Mouse (Mus musculus): ENCODE measurements around the gene Arl15.
A peak's percentile ranks its signal among the peaks of the same experiment; 100 is the strongest.

Gene Arl15

DNA sequence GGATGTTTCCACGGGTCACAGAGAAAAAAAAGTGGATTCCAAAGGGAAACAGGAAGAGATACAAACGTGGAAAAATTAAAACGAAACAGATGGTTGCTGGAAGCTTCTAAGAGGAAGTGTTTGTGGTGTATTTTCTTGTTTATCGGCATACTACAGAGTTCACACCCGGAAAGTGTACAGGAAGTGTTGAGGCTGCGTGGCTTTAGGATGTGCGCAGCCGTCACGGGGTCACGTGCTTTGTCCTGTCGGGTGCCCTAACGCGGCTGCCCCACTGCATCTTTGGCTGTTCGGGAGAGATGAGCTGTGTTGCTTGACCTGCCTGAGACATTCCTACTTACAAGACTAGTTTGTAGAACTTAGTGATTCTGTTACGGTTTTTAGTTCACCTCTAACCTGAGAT, 76.1 kb downstream of the Arl15 start:
- peak; percentile 87 for DNase-seq (ENCODE audit: low read depth)

DNA sequence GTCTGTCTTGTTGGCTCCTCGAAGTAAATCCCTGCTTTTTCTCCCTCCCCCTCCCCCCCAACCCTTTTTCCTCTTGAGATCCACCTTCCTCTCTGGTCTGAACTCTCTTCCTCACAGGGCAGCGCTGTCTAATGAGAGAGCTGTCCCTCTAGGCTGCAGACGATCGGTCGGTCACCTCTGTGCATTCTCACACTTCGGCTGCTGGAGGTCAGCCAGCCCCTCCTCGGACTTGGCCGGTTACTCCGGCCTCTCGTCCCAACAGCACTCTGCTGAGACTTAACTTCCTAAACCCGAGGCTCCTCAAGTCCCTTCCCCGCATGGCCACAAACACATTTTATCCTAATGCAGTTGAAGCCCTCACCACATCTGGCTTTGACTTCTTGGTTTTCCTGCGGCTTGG, 77.5 kb downstream of the Arl15 start:
- DNase-seq (ENCODE audit: low read depth): peak; percentile 12

DNA sequence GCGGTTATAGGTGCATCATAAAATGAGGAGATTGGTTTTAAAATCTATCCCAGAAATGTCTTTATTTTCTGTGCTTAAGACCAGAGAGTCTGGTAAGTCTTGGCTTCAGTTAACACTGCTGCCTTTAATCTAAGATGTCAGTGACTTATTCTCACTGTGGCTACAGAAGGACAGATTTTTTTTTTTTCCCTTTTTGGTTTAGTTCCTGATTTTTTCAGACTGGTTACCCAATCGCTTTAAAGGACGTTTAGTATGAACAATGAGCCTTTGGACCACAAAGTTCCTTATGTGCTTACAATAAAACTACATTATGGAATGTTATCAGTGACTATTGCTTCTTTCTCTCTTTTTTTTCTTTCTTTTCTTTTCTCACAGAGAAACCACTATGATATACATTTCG, 81.4 kb downstream of the Arl15 start:
- DNase-seq (ENCODE audit: low read depth): no peak

DNA sequence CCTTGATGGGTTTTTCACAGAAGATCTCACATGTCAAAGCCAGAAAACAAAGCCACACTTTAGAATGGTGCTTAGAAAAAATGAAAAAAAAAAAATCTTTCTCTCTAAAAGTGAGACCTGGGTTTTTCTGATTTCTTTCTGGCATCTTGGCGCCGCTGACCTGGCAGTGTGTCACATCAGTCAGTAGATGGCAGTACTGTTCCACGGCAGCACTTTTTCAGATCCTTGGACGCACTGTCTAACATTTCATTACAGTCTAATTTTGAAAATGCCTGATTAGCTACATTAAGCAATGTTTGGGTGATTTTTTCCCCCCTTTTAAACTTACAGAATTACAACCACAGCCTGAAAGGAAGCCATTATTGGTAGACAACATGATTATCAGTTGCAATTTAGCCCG, 83.1 kb downstream of the Arl15 start:
- DNase-seq (ENCODE audit: low read depth): peak; percentile 79

DNA sequence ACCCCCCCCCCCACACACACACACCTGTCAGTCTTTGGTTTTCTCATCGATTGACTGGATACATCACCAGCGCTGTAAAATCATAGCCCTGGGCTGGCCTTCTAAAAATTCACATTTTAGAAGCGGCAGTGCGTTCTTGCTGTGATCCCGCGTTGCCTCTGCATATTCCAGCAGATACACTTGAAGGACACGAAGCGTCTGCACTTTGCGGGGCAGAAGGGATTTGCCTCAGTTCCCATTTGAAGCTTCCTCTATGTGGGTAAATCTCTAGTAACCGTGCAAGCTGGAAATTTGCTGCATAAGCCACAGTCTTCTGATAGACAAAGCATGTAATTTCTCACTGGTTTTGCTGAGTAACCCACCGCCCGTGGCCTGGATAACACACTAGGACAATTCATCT, 84.3 kb downstream of the Arl15 start:
- no peak for DNase-seq (ENCODE audit: low read depth)

DNA sequence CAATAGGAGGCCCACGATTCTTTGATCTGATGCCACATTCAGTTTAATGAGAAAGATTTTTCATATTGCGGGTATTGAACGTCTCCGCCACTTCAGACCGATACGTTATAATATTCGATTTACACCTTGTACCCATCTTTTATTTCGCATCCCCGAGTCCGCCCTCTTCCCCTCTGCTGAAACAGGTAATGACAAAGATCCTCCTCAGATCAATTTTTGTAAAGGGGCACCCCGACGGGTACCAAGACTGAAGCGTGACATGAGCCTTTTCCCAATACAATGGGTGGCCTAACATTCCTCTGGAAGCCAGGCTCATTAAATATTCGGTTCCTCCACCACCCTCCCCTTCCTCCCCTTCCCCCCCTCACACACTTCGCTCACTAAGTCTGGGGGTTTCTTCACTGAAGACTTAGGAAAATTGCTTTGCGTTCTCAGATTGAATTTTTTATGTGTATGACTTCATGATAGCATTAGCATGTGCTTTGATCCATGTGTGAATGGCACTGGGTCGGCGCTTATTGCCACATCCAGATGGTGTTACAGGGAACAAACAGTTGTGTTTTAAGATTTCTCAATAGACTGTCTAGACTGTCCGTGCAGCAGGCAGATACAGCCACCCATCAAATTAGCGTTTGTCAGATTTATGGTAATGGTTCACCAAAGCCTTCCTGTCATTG, 85.5 kb downstream of the Arl15 start:
- DNase-seq (ENCODE audit: low read depth): no peak

DNA sequence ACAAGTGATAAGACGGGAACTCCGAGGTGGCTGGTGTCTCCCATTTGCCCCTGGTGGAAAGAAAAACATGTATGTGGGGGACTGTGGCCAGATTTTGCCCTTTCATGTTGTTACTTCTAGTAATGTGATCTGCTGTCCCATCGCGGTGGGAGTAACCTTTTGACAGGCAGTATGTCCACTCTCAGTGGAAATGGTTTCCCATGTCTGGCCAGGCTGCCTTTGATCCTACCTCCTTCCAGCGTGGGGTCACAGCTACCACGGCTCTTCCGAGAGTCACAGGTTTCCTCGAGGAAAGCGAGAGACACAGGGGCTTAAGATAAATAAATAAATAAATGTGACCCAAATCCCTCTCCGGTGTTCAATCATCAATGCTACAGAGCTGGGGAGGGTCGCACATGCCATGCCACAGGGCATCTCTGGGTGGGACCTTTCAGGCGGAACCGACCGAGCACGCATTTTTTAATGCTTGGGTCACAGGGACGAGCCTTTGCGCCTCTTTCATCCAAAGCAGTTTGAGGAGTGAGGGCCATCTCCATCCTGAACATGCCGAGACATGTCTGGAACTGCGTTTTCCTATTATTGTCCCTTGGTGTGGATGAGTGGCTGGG, 86.4 kb downstream of the Arl15 start:
- no peak for DNase-seq (ENCODE audit: low read depth)

DNA sequence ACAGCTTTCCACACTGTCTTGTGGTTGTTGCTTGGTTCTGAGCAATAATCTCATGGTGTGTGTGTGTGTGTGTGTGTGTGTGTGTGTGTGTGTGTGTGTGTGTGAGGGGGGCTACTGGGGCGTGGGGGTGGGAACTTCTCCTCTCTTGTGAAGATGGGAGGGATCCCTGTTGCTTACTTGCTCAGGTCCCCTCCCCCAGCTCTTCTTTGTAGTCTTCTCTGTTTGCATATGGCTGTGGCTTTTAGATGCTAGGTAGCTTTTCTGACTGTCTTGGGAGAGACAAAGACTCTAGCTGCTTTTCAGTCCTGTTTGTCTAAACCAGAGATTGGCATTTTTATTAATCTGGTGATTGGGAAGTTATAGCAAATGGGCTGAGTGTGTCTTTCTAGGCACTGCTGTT, 88.7 kb downstream of the Arl15 start:
- no peak for DNase-seq (ENCODE audit: low read depth)

DNA sequence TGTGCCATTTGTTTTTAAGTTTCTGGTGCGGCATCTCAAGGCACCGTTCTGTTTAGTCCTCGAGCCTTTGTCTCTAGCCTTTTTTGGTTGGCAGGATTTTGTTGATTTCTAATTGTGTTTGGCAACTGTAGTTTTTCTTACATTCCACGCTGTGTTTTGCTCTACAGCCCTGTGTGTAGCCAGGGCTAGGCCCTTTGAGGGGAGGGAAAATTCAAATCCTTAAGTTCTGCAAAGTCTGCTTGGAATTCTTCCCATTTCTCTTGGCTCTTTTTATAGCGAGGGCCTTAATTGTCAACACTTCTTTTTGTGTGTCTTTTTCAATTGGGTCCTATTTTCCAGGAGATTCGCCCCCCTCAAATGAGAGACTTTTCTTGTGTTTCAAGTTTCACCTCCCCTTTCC, 92.8 kb downstream of the Arl15 start:
- no peak for DNase-seq (ENCODE audit: low read depth)

DNA sequence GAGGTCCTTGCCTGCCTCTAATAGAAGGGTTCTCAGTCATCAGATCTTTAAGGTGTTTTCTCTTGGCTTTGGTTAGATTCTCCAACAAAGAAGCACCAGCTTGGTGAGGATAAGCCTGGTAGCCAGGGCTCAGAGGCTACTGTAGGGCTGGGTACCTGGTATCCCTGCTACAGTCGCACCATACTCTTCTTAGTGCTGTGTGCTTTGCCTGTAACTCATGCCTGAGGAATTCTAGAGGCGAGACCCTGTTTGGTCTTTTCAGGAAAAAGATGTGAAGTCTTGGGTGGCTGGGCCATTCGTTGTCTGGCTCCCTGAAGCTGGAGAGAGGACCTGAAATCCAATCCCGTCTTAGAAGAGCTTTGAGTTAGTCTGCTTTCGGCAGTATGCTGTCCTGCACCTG, 93.8 kb downstream of the Arl15 start:
- no peak for DNase-seq (ENCODE audit: low read depth)

DNA sequence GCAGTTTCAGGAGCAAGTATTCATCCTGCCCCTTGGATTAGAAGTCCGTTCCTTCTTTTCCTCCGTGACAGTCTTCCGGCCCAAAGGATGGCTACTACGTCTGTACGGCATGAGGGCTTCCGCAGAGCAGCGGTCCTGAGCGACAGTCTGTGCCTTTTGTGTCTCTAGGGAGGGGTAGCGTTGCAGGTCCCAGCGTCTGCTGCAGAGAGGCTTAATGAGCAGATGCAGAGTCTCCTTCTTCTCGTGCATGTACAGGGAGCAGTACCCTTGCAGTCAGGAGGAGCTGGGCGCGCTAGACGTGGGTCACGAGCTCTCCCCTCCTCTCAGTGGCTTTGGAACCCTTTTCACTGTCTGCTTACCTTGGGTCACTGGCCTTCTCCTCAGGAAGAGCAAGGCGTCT, 94.4 kb downstream of the Arl15 start:
- no peak for DNase-seq (ENCODE audit: low read depth)

DNA sequence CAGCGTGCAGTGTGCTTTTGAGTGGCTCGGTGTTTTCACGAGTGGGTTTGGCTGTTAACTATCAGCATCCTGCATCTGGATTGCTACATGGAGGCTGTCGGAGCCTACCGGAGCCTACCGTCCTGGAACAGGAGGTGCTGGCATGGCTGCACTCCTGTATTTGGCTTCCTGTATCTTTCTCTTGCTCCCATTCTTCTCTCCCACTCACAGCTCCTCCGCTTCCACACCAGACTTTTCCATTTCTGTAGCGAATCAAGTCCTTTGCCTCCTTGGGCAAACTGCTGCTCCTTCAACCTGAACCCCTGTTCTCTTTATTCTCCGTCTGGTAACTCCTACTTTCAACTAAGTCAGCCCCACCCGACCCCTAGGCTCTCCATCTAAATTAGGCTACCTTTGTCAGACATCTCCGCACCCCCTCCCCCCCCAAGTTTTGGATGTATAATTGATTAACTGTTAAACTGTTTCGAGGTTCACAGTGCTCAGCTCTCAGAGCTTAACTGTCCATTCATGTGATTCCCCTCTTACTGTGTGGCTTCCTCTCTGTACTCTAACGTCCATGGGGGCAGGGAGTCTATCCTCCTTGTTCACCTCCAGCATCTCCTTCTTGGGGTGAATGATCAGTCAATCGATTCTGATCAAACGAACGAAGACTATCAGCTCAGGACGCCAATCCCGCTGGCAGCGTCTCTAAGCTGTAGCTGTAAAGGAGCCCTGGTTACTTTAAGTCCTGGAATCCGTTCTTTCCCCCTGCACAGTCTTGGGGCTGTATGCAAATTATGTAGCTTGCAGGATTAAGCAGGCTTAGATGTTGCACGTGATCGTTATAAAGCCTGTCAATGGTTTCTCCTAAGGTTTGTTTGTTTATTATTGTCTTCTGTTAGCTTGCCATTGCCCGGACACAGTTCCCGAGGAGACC, 95.1 kb downstream of the Arl15 start:
- no peak for DNase-seq (ENCODE audit: low read depth)

DNA sequence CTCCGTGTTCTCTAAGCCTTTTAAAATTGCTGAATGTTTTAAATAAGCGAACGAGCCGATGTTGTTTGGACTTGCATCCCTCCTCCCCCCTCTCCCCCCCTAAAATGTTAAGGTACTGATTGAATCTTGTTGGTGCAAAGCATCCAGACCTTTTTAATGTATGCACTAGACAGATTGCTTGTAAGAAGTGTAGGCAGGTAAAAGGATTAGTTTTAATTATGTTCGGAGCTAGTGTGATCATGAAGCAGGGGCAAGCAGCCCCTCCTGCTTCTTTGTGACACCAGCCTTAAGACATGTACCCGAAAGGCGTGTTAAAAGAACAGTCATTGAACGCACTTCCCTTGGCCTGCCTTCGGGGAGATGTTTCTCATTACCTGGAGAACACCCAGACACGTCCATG, 102.4 kb downstream of the Arl15 start:
- no peak for DNase-seq (ENCODE audit: low read depth)

DNA sequence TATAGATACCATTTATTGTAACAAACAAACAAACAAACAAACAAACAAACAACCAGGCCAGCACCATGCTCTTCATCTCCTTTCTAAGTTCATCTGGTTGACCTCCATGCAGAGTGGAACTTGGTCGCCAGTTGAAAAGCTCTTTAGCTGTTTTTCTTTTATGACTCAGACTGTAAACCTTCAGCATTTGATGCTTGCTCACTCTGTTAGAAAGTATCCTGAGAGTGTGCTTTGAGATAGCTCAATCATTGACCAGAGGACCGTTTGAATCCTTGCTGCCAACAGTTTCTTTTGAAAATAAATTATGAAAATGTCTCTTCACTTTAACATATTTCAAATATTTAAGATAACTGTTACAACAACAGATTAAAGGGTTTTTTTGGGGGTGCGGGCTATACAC, 103.2 kb downstream of the Arl15 start:
- no peak for DNase-seq (ENCODE audit: low read depth)

DNA sequence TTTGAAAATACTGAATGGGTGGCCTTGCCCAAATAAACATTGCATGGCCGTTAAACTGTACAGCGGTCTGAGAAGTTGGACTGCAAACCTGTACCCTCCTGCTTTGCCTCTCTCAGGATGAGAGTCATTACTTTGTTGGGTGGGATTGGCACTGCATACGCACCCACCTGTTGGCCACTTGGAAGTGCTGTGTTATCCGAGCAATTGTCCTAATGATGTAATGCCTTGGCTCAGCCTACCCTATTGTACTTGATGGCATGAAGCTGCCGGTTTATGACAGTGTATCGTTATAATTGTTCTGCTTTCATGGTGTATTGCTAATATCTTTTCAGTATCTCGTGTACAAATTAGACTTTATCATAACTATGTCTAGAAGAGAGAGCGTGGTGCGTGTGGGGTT, 103.6 kb downstream of the Arl15 start:
- no peak for DNase-seq (ENCODE audit: low read depth)

DNA sequence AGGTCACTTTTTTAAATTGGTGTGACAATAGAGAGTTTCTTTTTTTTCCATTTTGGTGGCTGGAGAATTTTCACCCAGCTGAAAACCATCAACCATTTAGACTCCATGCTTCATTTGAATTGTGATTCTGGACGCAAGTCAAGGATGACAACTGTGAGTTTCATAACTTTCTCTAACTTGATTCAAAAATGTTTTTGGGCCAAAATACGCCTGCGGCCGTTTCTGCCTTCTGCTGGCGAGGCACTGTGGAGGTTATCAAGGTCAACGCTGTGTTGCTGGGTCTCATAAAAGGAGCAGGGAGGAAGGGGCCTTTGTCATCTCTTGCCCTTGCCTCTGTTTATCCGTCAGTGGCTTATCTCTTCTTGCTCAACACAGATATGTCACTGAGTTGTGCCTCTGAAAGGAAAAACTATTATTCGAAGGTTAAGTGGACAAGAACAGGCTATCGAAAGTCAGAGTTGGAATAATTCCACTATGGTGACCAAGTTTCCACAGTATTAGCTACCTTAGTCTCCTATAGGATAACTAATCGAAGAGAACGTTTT, 106.8 kb downstream of the Arl15 start:
- DNase-seq (ENCODE audit: low read depth): no peak

DNA sequence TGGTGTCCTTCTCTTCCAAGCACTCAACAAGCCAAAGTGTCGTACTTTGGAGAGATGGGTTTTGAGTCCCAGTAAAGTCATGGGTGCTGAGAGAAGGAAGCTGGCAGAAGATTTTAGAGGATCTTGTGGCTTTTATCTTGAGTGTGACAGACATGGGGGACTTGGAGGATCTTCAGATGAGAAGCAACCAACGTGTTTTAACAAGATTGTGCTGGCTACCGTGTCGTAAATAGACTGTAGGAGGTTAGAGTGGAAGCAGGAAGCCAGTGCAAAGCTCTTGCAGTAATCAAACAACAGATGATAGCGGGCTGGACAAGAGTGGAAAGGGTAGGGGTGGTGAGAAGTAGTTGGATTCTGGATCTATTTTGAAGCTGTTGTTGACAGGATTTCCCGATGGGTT, 109.0 kb downstream of the Arl15 start:
- DNase-seq (ENCODE audit: low read depth): no peak

DNA sequence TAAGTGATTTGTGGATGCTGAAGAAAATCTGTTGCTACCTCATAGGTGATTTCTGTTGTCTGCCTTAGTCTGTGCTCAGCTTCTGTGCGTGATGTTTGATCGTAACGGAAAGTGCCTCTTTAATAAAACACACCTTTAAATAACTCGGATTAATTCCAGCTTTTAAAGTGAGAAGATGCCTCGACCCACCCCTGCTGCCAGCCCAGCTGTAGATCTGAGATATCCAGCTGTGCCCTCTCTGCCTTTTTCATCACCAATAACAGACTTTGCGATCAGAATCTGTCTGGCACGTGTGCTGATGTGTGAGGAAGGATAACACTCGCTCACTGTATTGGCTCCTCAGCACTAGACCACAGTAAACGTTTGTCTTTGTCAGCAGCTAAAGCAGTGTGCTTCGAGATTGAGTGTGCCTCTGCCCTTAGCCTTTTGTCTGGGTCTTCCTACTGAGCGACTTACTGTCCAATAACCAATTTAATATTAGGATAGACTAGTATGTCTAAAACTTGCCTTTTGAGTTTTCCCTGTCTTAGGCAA, 117.7 kb downstream of the Arl15 start:
- DNase-seq (ENCODE audit: low read depth): no peak

DNA sequence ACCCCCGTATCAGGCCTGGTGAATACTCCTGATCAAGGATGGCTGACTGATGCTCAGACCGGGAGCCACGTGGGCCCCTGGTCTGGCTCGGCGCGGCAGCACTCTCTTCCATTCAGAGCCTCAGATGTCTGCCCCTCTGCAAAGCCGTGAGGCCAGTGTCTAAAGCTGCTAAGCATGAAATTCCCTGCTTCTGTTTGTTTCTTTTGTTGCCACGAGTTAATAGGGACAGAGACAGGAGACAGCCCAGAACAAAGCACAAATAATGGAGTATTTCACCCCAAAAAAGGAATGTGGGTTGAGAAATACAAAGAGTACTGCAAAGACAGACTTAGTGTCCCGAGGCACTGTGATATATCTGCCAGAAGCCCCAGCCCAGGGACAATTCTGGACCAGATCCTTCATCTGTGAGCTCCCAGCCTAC, 120.3 kb downstream of the Arl15 start:
- no peak for DNase-seq (ENCODE audit: low read depth)

DNA sequence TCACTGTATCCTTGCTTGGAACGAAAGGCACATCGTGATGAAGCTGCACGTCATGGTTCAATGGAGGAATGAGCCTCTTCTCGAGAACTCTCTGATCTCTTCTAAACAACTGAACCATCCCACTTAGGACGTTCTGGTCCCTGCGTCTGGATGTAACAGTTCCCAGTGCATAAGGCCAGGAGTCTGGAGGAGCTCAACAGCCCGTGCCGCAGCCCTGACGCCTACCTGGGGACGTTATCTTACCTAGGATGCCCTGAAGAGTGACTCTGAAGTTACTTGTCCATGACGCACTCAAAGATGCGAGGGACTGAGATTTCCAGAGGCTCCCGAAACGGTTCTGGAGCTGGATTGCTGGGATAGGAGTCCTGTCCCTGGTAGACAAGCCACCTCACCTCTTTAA, 121.4 kb downstream of the Arl15 start:
- DNase-seq (ENCODE audit: low read depth): no peak

DNA sequence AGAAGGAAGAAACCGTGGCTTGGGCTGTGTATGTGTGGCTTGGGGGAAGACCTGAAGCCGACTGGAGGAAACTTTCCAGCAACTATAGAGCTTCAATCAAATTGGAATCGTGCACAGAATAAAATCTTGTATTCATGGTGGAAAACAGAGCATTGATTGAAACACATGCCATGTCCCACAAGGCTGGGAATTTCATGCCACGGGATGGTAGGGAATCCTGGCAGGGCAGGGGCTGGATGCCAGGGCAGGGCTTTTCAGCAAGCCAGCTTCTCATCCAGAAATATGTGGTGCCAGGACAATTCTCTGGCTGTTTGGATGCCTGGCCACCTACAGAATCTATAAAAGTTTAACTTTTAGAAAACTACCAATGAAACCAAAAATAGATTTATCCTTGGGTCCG, 122.5 kb downstream of the Arl15 start:
- no peak for DNase-seq (ENCODE audit: low read depth)

DNA sequence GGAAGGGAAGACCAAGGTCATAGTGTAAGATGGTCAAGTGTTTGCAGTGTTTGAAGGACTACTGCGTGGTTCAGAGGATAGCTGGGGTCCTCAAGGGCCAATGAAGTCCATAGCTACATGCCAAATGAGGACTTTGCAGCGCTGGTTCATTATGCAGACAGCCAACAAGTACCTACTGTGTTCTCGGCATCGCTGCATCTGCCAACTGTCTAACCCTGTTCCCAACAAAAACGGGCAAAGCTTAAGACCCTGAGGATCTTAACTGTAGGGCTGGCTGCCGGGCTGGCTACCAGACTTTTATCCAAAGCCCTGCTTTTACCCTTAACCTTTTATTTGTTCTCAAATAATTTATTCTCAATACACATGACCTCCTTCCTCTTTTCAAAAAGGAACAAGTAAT, 123.1 kb downstream of the Arl15 start:
- no peak for DNase-seq (ENCODE audit: low read depth)

All from naive thymus-derived CD4-positive, alpha-beta T cell, adult 2 months (primary cell).